Mouse (Mus musculus): ENCODE data around the gene Dock4.

DNA sequence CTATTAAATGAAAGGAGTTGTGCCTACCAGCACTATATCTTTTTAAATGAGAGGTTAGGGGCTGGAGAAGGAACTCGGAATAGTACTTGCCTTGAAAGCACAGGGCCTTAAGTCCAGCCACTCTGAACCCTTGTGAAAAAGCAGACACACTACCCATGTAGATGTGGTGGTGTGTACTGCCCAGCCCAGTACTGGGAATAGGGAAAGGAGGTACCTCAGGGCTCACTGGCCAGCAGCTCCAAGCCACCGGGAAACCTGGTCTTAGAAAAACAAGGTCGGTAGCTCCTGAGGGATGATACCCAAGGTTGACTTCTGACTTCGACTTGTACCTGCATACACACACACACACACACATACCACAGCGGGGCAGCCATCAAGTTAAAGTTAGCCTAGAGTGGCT, 397.2 kb downstream of the Dock4 start:
- TF ChIP-seq CTCF (IDR thresholded peaks at IDR 0.05; ENCODE audit: low read depth, low read length) (no peak), POLR2A (IDR thresholded peaks at IDR 0.05; ENCODE audit: insufficient read depth, low read length) (no peak)
